Mouse (Mus musculus) frontal cortex, adult (tissue): Measurements from ENCODE around the gene Tmem72.

Source experiments
- ATAC-seq: cut with Nextera tagmentation; 2 replicates; pipeline ENCODE4 v1.9.2; 2017; ENCODE audit warnings: mild to moderate bottlenecking, moderate library complexity, mixed read lengths; ENCODE audit not compliant: low TSS enrichment

Gene Tmem72

DNA sequence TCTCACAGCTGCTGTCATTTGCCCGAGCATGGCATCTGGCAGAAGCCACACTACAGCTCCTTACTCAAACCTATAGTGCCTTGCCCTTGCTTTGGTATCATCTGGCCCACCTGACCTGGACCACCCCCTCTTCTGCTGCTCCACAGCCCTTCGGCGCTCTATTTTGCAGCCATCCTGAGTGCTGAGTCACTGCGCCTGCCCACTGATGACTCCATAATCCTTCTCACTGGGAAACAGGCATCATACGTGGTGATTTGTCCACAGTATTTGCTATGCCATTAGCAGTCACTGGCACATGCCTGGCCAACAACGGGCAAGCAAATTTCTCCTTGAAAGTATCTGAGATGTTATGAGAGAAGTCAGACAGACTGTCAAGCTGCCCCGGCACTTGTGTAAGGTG is 66.9 kb downstream of the Tmem72 start:
- no peak for ATAC-seq

DNA sequence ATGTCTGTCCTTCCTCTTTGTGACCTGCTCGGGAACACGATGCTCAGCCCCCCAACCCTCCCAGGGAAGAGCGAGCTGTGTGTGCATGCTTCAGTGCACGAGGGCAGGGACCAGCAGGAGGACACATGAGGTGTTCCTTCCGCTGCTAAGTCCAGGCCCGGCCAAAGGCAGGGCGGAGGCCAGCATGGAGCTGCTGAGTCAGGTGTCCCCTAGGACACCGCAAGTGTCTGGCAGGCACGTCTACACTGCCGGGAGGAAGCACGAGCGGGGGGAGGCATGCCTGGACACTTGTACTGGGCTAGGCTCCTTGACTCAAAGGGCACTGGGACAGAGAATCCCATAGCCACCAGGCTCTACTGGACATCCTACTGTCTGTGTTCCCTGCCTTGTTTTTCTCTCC is 69.0 kb downstream of the Tmem72 start:
- ATAC-seq = no peak

DNA sequence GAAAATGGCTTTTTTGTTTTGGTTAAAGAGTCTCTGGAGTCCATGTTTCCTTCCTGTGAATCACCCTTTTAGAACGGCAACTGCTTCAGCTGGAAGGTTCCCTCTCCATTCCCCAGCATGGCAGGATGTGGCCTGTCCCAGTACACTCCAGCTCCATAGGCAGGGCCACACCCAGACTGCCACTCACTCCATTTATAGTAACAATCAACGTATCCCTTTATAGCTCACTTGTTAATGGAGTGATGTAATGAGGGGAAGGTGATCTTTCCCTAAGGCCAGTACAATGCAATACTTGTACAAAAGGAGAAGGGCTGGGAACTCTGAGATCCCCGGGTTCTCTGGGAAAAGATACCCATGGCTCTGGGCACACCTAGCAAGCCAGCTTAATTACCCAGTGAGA is 72.4 kb downstream of the Tmem72 start:
- no peak for ATAC-seq

GRCm38 (mm10) chr6:116643881-116644280 is 72.8 kb downstream of the Tmem72 start:
- ATAC-seq = no peak

GRCm38 (mm10) chr6:116642942-116643341 is 73.8 kb downstream of the Tmem72 start:
- peak; percentile 90 for ATAC-seq

DNA sequence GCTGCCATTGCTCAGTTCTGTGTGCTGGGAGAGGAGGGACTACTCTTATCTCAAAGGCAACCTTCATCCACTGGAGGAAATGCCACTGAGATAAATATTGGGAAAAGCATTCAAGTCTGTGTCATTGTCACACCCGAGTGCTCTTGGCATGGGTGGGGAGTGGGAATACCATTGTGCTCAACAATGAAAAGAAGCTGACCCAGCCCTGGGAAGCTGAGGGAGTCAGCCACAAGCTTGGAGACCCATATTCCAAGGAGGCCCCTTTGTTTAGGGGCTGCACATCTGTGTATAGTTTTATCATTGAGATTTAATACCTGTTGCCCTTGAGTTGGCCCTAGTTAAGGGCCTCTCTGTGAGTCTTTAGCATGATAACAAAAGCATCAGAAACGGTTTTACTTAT is 77.0 kb downstream of the Tmem72 start:
- no peak for ATAC-seq

GRCm38 (mm10) chr6:116638871-116639270 is 77.8 kb downstream of the Tmem72 start:
- ATAC-seq = no peak

DNA sequence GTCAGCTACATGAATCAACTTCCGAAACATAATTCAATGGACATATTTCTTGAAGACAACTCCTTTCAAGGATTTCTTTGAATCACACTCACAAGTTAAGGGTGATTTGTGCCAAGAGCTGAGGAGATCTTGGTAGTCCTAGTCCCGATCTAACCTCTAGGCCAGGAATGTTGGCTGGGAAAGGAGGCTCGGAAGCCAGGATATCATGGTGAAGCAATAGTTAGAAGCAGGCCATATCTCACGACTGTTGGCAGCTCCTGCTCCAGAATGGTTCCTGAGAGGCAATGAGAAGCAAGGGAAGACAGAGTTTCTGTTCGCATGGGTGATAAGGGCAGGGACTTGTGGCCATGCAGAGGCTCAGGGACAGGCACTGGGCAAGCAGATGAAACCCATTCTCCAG is 79.2 kb downstream of the Tmem72 start:
- ATAC-seq = no peak

GRCm38 (mm10) chr6:116636581-116637235 is 80.0 kb downstream of the Tmem72 start:
- ATAC-seq = no peak

GRCm38 (mm10) chr6:116635251-116636180 is 81.2 kb downstream of the Tmem72 start:
- ATAC-seq = no peak

GRCm38 (mm10) chr6:116633741-116634695 is 82.7 kb downstream of the Tmem72 start:
- ATAC-seq = no peak

DNA sequence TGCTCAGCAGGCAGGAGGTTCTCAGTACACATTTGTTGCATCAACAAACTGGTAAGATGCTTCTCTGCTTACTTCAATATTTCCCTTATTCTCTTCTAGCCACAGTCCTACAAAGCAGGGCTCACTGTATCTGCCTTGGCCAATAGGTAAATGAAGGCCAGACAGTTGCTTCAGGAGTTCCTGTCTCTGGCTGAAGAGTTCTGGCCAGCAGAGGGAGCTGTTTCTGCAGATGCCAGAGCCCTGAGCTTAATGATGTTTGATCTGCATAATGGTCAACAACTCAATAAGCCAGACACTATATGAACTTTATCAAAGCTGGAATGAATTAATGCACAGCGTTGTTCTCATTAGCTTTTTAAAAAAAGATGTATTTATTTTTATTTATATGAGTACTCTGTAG is 84.6 kb downstream of the Tmem72 start:
- ATAC-seq = peak; percentile 48; the same call in 1 of the 2 replicates

DNA sequence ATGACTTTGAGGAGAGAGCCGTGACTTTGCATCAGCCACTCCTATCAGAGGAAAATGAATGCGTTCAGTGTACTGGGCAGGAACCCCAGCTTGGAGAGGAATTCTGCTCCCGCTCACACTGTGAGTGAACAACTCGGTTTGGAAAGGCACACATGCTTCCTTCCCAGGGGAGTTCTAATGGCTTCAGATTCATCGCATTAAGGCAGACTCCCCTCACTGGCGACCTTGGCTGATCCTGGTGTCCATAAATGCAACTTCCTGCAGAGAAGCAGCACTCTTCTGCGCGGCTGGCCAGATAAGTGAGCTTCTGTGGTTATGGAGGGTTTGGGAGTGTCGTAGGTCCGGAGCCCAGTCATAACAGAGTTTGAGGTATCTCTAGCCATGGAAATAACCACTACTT is 86.9 kb downstream of the Tmem72 start:
- no peak for ATAC-seq
